Mouse (Mus musculus): Measurements from ENCODE around the gene 1520401A03Rik. TPM values are rescaled to one million over a fixed set of nuclear protein-coding genes. Genes with fewer than 3 reads are reported as not detected.
"Not testable (repeated sequence)": the region's sequence is repeated elsewhere in the genome, so short reads cannot be mapped to it uniquely, and the experiment has no call there.

Gene 1520401A03Rik
- not detected in 2 replicates for polyA plus RNA-seq (2015; fragmentation: Nextera tagmentation; extraction: Ambion mirVana)

DNA sequence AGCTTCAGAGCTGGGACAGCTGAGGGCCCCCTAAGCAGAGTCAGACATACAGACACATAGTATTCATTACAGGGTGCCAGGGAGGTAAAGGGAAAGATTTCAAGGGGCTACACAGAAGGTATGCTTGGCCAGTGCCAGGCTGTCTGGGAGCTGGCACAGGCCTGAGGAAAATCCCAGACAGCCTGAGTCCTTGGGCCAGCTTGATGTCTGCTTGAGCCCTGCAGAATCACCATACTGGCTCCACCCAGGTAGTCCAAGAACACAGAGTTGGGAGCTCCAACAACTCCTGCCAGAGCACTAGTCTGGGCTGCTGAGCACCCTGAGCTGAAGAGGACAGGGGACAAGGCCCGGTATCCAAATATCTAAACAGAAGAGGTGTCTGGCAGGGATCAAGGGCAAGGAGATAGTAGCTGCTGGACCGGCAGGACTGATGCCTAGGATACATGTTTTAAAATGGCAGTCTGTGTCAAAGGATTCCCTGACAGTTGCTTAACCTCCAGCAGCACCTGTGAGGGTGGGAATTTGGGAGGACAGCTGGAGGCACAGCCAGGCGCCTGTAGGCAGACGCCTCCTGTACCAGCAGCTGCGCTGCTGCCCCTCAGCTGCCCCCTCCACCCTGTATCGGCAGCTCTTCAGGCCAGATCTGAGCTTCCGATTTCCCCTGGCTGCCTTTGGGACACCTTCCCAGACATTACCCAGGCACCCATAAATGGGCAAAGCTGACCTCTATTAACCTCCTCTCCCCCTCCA lies at the start of gene 1520401A03Rik:
1520401A03Rik (minus strand) TSS at position 408 of the 750 bp plus-strand sequence.
- ATAC-seq: no peak
- H3K36me3 ChIP-seq (ENCODE audit: control insufficient read depth, insufficient read depth, low read length): no peaks in the 10 kb centered on the region
- H3K4me3 ChIP-seq (ENCODE audit: low read length): no peak within 1 kb of the TSS
- H3K4me2 ChIP-seq (ENCODE audit: low read depth, low read length): no peak within 1 kb of the TSS
- no peaks in the 10 kb centered on the region for H3K9me3 ChIP-seq (ENCODE audit: control insufficient read depth, low read length)
- WGBS: 62% methylated on average over 7 of the region's 7 CpGs
- H3K27ac ChIP-seq (ENCODE audit: low read length): no peak within 1 kb of the TSS
- H3K4me1 ChIP-seq (ENCODE audit: control insufficient read depth, insufficient read depth, low read length): peaks cover 17% of the 10 kb centered on the region
- no peaks in the 10 kb centered on the region for H3K27me3 ChIP-seq (replicated peaks; ENCODE audit: control insufficient read depth, insufficient read depth, low read length)
- H3K9ac ChIP-seq (ENCODE audit: low read depth, low read length): no peak within 1 kb of the TSS

GRCm38 (mm10) chr17:23772219-23772556 lies 49.6 kb upstream of the 1520401A03Rik start:
- H3K4me1 ChIP-seq (ENCODE audit: control insufficient read depth, insufficient read depth, low read length); H3K4me2 ChIP-seq (ENCODE audit: low read depth, low read length); H3K9ac ChIP-seq (ENCODE audit: low read depth, low read length); H3K4me3 ChIP-seq (ENCODE audit: low read length); H3K9me3 ChIP-seq (ENCODE audit: control insufficient read depth, low read length); H3K27ac ChIP-seq (ENCODE audit: low read length); H3K27me3 ChIP-seq (replicated peaks; ENCODE audit: control insufficient read depth, insufficient read depth, low read length); H3K36me3 ChIP-seq (ENCODE audit: control insufficient read depth, insufficient read depth, low read length); ATAC-seq: not testable (repeated sequence)
- WGBS: 57% methylated on average over 1 of the region's 2 CpGs

DNA sequence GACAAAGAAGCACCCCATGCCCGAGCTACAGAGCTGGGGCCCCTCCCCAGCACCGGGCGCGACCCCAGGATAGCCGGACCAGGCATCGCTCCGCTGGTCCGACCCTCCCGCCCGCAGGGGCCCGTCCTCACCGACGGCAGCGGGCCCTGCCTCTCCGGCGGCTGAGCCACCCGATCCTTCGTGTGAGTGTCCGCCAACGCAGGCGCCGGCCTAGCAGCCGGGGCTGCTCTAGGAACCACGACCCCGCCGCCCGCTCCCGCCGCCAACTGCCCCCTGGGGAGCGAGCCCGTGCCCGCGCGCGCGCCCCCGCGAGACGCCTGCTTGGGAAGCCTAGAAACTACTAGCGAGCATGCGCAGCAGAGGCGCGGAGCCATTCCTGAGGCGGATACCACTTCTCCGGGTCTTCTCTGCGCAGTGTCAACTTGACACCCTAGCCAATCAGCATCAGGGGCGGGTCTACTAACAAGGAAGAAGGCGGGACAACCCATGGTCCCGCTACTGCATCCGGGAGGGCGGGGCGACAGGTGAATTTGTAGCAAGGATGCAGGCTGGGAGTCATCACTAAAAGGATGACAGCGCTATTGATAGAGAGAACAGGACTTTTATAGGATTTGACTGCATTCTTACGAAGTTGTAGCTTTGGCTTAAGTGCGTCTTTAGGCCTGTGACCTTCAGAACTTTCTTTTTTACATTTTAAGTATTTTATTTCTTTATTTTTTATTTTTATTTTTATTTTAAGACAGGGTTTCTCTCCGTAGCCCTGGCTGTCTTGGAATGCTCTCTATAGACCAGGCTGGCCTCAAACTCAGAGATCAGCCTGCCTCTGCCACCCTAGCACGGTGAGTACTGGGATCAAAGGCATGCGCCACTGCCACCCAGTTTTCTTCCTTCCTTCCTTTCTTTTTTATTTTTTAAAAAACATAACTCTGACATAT lies 49.0 kb upstream of the 1520401A03Rik start, which contains the start of gene Flywch1:
Flywch1 (minus strand) TSS at position 319 of the 935 bp plus-strand sequence.
- Histone ChIP-seq H3K4me1 (ENCODE audit: control insufficient read depth, insufficient read depth, low read length) (peaks cover 6% of the 10 kb centered on the region; the same call in 1 of the 2 replicates), H3K27ac (ENCODE audit: low read length) (peak within 1 kb of the TSS; percentile 42), H3K9me3 (ENCODE audit: control insufficient read depth, low read length) (no peaks in the 10 kb centered on the region), H3K9ac (ENCODE audit: low read depth, low read length) (peak within 1 kb of the TSS; percentile 88), H3K36me3 (ENCODE audit: control insufficient read depth, insufficient read depth, low read length) (no peaks in the 10 kb centered on the region), H3K27me3 (replicated peaks; ENCODE audit: control insufficient read depth, insufficient read depth, low read length) (no peaks in the 10 kb centered on the region), H3K4me2 (ENCODE audit: low read depth, low read length) (peak within 1 kb of the TSS; percentile 72), H3K4me3 (ENCODE audit: low read length) (peak within 1 kb of the TSS; percentile 83)
- ATAC-seq: peak; percentile 98
- WGBS: 3% methylated on average over 58 of the region's 58 CpGs

DNA sequence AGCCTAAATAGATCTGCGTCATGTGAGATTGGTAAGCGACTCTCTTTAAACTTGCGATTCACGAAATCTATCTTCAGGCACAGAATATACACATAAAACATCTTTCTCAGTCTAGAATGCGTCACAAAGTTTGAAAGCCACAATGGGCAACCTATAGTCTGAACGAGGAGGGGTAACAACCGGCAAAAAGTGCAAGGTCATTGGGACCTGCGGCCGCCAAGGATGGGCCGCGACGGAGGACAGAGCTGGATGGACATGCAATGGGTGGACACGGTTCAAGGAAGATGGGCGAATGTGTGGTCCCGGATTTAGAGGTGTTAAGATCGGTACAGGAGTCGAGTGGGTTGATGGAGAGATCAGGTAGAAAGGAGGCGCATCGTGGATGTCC lies 48.3 kb upstream of the 1520401A03Rik start:
- 1% methylated on average over 19 of the region's 19 CpGs for WGBS
- H3K4me1 ChIP-seq (ENCODE audit: control insufficient read depth, insufficient read depth, low read length): peaks cover 6% of the 10 kb centered on the region; the same call in 1 of the 2 replicates
- H3K9ac ChIP-seq (ENCODE audit: low read depth, low read length): peak overlapping the region; percentile 88
- peak overlapping the region; percentile 72 for H3K4me2 ChIP-seq (ENCODE audit: low read depth, low read length)
- H3K4me3 ChIP-seq (ENCODE audit: low read length): peak overlapping the region; percentile 83
- H3K36me3 ChIP-seq (ENCODE audit: control insufficient read depth, insufficient read depth, low read length): no peaks in the 10 kb centered on the region
- no peaks in the 10 kb centered on the region for H3K27me3 ChIP-seq (replicated peaks; ENCODE audit: control insufficient read depth, insufficient read depth, low read length)
- no peaks in the 10 kb centered on the region for H3K9me3 ChIP-seq (ENCODE audit: control insufficient read depth, low read length)
- no peak; the same call in 1 of the 2 replicates for ATAC-seq
- peak overlapping the region; percentile 42 for H3K27ac ChIP-seq (ENCODE audit: low read length)

DNA sequence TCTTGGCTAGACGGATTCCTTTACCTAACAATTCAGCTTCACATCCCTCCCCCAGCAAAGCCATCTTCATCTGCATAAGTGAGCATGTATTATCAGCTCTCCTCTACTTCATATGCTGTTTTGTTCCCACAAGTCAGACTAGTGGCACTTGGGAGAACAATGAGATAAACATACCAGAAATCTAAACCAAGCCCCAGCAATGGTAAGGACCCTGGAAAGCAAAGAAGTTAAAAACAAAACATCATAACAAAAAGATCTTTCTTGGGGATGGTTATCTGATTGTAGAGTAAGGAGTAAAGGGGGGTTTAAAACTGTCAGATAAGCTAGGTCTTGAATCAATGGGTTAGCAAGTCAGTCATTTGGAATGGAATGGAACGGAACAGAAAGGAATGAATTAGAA lies 47.9 kb upstream of the 1520401A03Rik start:
- peak overlapping the region; percentile 83 for H3K4me3 ChIP-seq (ENCODE audit: low read length)
- no peak for ATAC-seq
- WGBS: 32% methylated on average over 2 of the region's 2 CpGs
- peak overlapping the region; percentile 88; the same call in 1 of the 2 replicates for H3K9ac ChIP-seq (ENCODE audit: low read depth, low read length)
- peaks cover 6% of the 10 kb centered on the region; the same call in 1 of the 2 replicates for H3K4me1 ChIP-seq (ENCODE audit: control insufficient read depth, insufficient read depth, low read length)
- H3K4me2 ChIP-seq (ENCODE audit: low read depth, low read length): peak overlapping the region; percentile 72
- no peak overlapping the region for H3K27ac ChIP-seq (ENCODE audit: low read length)
- H3K27me3 ChIP-seq (replicated peaks; ENCODE audit: control insufficient read depth, insufficient read depth, low read length): no peaks in the 10 kb centered on the region
- no peaks in the 10 kb centered on the region for H3K36me3 ChIP-seq (ENCODE audit: control insufficient read depth, insufficient read depth, low read length)
- H3K9me3 ChIP-seq (ENCODE audit: control insufficient read depth, low read length): no peaks in the 10 kb centered on the region

GRCm38 (mm10) chr17:23762976-23763375 lies 40.4 kb upstream of the 1520401A03Rik start:
- ATAC-seq: no peak
- peaks cover 13% of the 10 kb centered on the region for H3K36me3 ChIP-seq (ENCODE audit: control insufficient read depth, insufficient read depth, low read length)
- no peak overlapping the region for H3K4me2 ChIP-seq (ENCODE audit: low read depth, low read length)
- H3K9me3 ChIP-seq (ENCODE audit: control insufficient read depth, low read length): no peaks in the 10 kb centered on the region
- WGBS: 85% methylated on average over 11 of the region's 11 CpGs
- no peaks in the 10 kb centered on the region for H3K27me3 ChIP-seq (replicated peaks; ENCODE audit: control insufficient read depth, insufficient read depth, low read length)
- H3K4me1 ChIP-seq (ENCODE audit: control insufficient read depth, insufficient read depth, low read length): no peaks in the 10 kb centered on the region
- H3K27ac ChIP-seq (ENCODE audit: low read length): no peak overlapping the region
- no peak overlapping the region for H3K4me3 ChIP-seq (ENCODE audit: low read length)
- H3K9ac ChIP-seq (ENCODE audit: low read depth, low read length): no peak overlapping the region

DNA sequence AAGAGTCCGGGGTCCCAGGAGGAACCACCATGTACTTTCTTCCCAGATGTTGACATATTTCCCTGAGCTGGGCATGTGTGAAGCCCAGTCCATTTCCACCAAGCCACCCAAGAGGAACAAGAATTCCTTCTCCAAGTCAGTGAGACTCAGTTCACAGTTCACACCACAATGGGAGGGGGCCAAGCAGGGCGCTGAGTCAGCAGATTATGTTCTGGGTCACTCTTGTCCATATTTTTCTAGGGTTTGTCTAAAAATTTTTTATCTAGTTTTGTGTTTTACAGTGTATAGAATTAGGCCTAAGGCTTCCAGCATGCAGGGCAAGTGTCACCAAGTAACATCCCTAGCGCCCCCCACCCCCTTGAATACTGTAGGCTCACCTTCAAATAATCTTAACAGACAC lies 38.6 kb upstream of the 1520401A03Rik start:
- Histone ChIP-seq H3K27ac (ENCODE audit: low read length) (no peak overlapping the region), H3K36me3 (ENCODE audit: control insufficient read depth, insufficient read depth, low read length) (peaks cover 18% of the 10 kb centered on the region), H3K4me2 (ENCODE audit: low read depth, low read length) (no peak overlapping the region), H3K9ac (ENCODE audit: low read depth, low read length) (no peak overlapping the region), H3K9me3 (ENCODE audit: control insufficient read depth, low read length) (no peaks in the 10 kb centered on the region), H3K27me3 (replicated peaks; ENCODE audit: control insufficient read depth, insufficient read depth, low read length) (no peaks in the 10 kb centered on the region), H3K4me3 (ENCODE audit: low read length) (no peak overlapping the region), H3K4me1 (ENCODE audit: control insufficient read depth, insufficient read depth, low read length) (no peaks in the 10 kb centered on the region)
- ATAC-seq: no peak
- 96% methylated on average over 3 of the region's 3 CpGs for WGBS

GRCm38 (mm10) chr17:23760231-23760630 lies 37.6 kb upstream of the 1520401A03Rik start:
- Histone ChIP-seq H3K27ac (ENCODE audit: low read length) (no peak overlapping the region), H3K9ac (ENCODE audit: low read depth, low read length) (no peak overlapping the region), H3K36me3 (ENCODE audit: control insufficient read depth, insufficient read depth, low read length) (peaks cover 22% of the 10 kb centered on the region), H3K4me2 (ENCODE audit: low read depth, low read length) (no peak overlapping the region), H3K4me1 (ENCODE audit: control insufficient read depth, insufficient read depth, low read length) (no peaks in the 10 kb centered on the region), H3K4me3 (ENCODE audit: low read length) (no peak overlapping the region), H3K9me3 (ENCODE audit: control insufficient read depth, low read length) (no peaks in the 10 kb centered on the region), H3K27me3 (replicated peaks; ENCODE audit: control insufficient read depth, insufficient read depth, low read length) (no peaks in the 10 kb centered on the region)
- 97% methylated on average over 9 of the region's 9 CpGs for WGBS
- no peak for ATAC-seq

DNA sequence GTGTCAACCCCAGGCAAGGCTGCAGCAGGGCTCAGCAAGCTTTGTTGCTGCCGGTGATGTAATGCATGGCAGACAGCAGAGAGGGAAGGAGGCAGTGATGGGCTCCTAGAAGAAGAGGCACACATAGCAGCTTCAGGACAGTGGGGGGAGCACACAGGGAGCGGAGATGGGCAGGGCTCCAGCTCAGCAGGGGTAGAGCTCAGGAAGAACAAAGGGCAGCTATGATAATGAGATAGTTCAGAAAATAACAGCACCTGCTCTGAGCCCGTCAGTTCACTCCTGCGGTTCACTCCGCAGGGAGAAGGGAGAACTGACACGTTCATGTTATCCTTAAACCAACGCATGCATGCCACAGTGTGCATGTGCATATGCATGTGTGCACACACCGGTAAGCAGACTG lies 36.2 kb upstream of the 1520401A03Rik start:
- H3K4me1 ChIP-seq (ENCODE audit: control insufficient read depth, insufficient read depth, low read length): no peaks in the 10 kb centered on the region
- H3K36me3 ChIP-seq (ENCODE audit: control insufficient read depth, insufficient read depth, low read length): peaks cover 22% of the 10 kb centered on the region
- H3K9me3 ChIP-seq (ENCODE audit: control insufficient read depth, low read length): no peaks in the 10 kb centered on the region
- 84% methylated on average over 8 of the region's 8 CpGs for WGBS
- ATAC-seq: no peak
- H3K27ac ChIP-seq (ENCODE audit: low read length): no peak overlapping the region
- H3K9ac ChIP-seq (ENCODE audit: low read depth, low read length): no peak overlapping the region
- no peaks in the 10 kb centered on the region for H3K27me3 ChIP-seq (replicated peaks; ENCODE audit: control insufficient read depth, insufficient read depth, low read length)
- H3K4me2 ChIP-seq (ENCODE audit: low read depth, low read length): no peak overlapping the region
- H3K4me3 ChIP-seq (ENCODE audit: low read length): no peak overlapping the region
